Mouse (Mus musculus) heart, embryonic 11.5 days (tissue): ENCODE measurements at regions not wholly inside any gene's neighbourhood (a gene's known extent, or its start where the extent isn't known, plus 50 kb on each side); places are given as distances from the start of the nearest gene placed in this dataset.

Source experiments
- ATAC-seq: fragments of 200-750 bp; cut with Nextera tagmentation; replicated peaks from 2 replicates; pipeline ENCODE4 v1.8.0; 2017; ENCODE audit warnings: moderate library complexity; ENCODE audit not compliant: insufficient number of reproducible peaks, low FRiP score, low TSS enrichment
- H3K27ac ChIP-seq: fragments of 300-500 bp; sonication (generic); 2 replicates; pipeline ENCODE4 v1.5.1; 2014; ENCODE audit warnings: mild to moderate bottlenecking, low read depth, low read length
- H3K27me3 ChIP-seq: fragments of 300-500 bp; sonication (generic); 2 replicates; pipeline ENCODE4 v1.6.1; 2014; ENCODE audit warnings: mild to moderate bottlenecking, low read length, mixed read lengths; ENCODE audit not compliant: control insufficient read depth, insufficient read depth
- H3K36me3 ChIP-seq: fragments of 300-500 bp; sonication (generic); 2 replicates; pipeline ENCODE4 v1.6.1; 2014; ENCODE audit warnings: mild to moderate bottlenecking, low read length, moderate library complexity, mixed read lengths; ENCODE audit not compliant: control insufficient read depth, insufficient read depth
- H3K4me1 ChIP-seq: fragments of 300-500 bp; sonication (generic); 2 replicates; pipeline ENCODE4 v1.6.1; 2014; ENCODE audit warnings: low read length; ENCODE audit not compliant: control insufficient read depth, insufficient read depth
- H3K4me2 ChIP-seq: fragments of 300-500 bp; sonication (generic); 2 replicates; pipeline ENCODE4 v1.6.1; 2014; ENCODE audit warnings: mild to moderate bottlenecking, moderate library complexity
- H3K4me3 ChIP-seq: fragments of 300-500 bp; sonication (generic); 2 replicates; pipeline ENCODE4 v1.5.1; 2014; ENCODE audit warnings: low read depth, low read length
- H3K9ac ChIP-seq: fragments of 300-500 bp; sonication (generic); 2 replicates; pipeline ENCODE4 v1.6.1; 2014; ENCODE audit warnings: mild to moderate bottlenecking, low read depth, low read length, moderate library complexity
- H3K9me3 ChIP-seq: fragments of 300-500 bp; sonication (generic); replicated peaks from 2 replicates; pipeline ENCODE4 v1.6.1; 2016; ENCODE audit warnings: low read length; ENCODE audit not compliant: control insufficient read depth
- WGBS: fragments of 180-500 bp; shearing (Covaris S2); extraction: QIAGEN DNeasy Blood & Tissue Kit; methylation state at CpG from one replicate; pipeline ENCODE4 v1.1.7; 2014; ENCODE audit not compliant: insufficient replicate concordance; 5-methylcytosine and 5-hydroxymethylcytosine counted together

GRCm38 (mm10) chr5:43145939-43146338 is 87.0 kb upstream of the Cpeb2 start:
- 90% methylated on average over 6 of the region's 6 CpGs for WGBS
- H3K4me1 ChIP-seq: no peaks in the 10 kb centered on the region
- no peak for ATAC-seq

GRCm38 (mm10) chr5:43146928-43147327 is 86.0 kb upstream of the Cpeb2 start:
- Histone ChIP-seq H3K9ac (no peak overlapping the region), H3K4me2 (no peak overlapping the region), H3K27me3 (no peaks in the 10 kb centered on the region), H3K9me3 (no peaks in the 10 kb centered on the region), H3K36me3 (no peaks in the 10 kb centered on the region), H3K4me3 (no peak overlapping the region), H3K4me1 (no peaks in the 10 kb centered on the region), H3K27ac (no peak overlapping the region)
- no peak for ATAC-seq
- WGBS: 78% methylated on average over 2 of the region's 2 CpGs

More at GRCm38 (mm10) chr5:43145939-43146338, 87.0 kb upstream of the Cpeb2 start:
- Histone ChIP-seq H3K27me3 (no peaks in the 10 kb centered on the region), H3K4me2 (no peak overlapping the region), H3K27ac (no peak overlapping the region), H3K9me3 (no peaks in the 10 kb centered on the region), H3K36me3 (no peaks in the 10 kb centered on the region), H3K9ac (no peak overlapping the region), H3K4me3 (no peak overlapping the region)

DNA sequence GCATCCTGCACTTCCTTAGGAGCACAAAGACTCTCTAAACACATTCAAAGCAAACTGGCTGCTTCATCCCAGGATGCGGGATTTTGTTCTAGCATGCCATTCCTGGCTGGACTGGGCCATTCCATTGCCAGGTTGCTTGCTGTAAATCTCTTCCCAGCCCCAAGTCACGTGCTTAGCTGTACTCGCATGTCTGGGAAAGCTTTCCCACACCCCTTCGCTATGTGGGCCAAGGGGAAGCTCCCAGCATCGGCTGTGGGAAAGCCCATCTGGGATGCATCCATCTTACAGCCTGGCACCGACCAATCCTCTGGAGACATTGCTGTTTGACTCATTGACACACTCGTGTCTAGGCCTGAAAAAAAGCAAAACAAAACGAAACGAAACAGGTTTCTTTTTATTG is 84.5 kb upstream of the Cpeb2 start:
- Histone ChIP-seq H3K4me3 (no peak overlapping the region), H3K9ac (no peak overlapping the region), H3K4me2 (no peak overlapping the region), H3K4me1 (no peaks in the 10 kb centered on the region), H3K27ac (no peak overlapping the region), H3K36me3 (no peaks in the 10 kb centered on the region), H3K9me3 (no peaks in the 10 kb centered on the region), H3K27me3 (no peaks in the 10 kb centered on the region)
- ATAC-seq: no peak
- 58% methylated on average over 9 of the region's 9 CpGs for WGBS

GRCm38 (mm10) chr5:43149559-43149958 is 83.4 kb upstream of the Cpeb2 start:
- ATAC-seq: no peak
- no peaks in the 10 kb centered on the region for H3K9me3 ChIP-seq
- no peaks in the 10 kb centered on the region for H3K36me3 ChIP-seq
- no peak overlapping the region for H3K9ac ChIP-seq
- 39% methylated on average over 4 of the region's 4 CpGs for WGBS
- H3K4me2 ChIP-seq: no peak overlapping the region
- no peaks in the 10 kb centered on the region for H3K27me3 ChIP-seq
- H3K27ac ChIP-seq: no peak overlapping the region
- no peaks in the 10 kb centered on the region for H3K4me1 ChIP-seq
- H3K4me3 ChIP-seq: no peak overlapping the region

DNA sequence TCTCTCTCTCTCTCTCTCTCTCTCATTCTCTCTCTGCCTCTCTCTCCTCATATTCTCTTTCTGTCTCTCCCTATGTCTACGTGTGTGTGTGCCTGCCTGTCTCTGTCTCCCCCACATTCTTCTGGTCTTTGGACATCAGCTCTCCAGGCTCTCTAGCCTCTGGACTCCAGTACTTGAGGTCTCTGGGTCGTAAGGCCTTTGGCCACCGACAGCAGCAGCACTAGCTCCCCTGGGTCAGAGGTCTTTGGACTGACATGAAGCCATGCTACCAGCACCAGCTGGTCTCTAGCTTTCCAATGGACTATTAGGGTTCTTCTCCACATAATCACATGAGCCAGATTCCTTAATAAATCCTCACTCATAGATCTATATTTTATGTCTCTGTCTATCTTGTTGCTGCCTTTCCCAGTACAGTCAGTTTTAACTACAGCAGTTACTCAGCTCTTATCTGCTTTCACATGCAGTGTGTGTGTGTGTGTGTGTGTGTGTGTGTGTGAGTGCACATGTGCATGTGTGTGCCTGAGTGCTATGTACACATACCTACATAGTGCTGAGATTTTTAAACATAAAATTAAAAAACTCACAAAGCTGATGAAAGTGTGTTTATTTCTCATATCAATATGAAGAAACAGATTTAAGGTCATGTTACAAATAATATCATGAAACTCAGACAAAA is 81.7 kb upstream of the Cpeb2 start:
- Histone ChIP-seq H3K9ac (no peak overlapping the region), H3K9me3 (no peaks in the 10 kb centered on the region), H3K27me3 (no peaks in the 10 kb centered on the region), H3K4me2 (no peak overlapping the region), H3K36me3 (no peaks in the 10 kb centered on the region), H3K4me3 (no peak overlapping the region), H3K27ac (no peak overlapping the region), H3K4me1 (no peaks in the 10 kb centered on the region)
- ATAC-seq: no peak
- WGBS: 60% methylated on average over 3 of the region's 3 CpGs

GRCm38 (mm10) chr5:43152119-43152611 is 80.8 kb upstream of the Cpeb2 start:
- H3K4me1 ChIP-seq: no peaks in the 10 kb centered on the region
- H3K4me3 ChIP-seq: no peak overlapping the region
- no peaks in the 10 kb centered on the region for H3K36me3 ChIP-seq
- no peaks in the 10 kb centered on the region for H3K9me3 ChIP-seq
- 44% methylated on average over 8 of the region's 8 CpGs for WGBS
- H3K27me3 ChIP-seq: no peaks in the 10 kb centered on the region
- no peak for ATAC-seq
- H3K4me2 ChIP-seq: no peak overlapping the region
- H3K9ac ChIP-seq: no peak overlapping the region
- H3K27ac ChIP-seq: no peak overlapping the region

- Histone ChIP-seq H3K9ac (no peak overlapping the region), H3K27me3 (no peaks in the 10 kb centered on the region), H3K4me3 (no peak overlapping the region), H3K27ac (no peak overlapping the region), H3K4me2 (no peak overlapping the region), H3K9me3 (no peaks in the 10 kb centered on the region), H3K36me3 (no peaks in the 10 kb centered on the region), H3K4me1 (no peaks in the 10 kb centered on the region)
- ATAC-seq: no peak
- 35% methylated on average over 1 of the region's 1 CpGs for WGBS
Measured at GRCm38 (mm10) chr5:43152881-43153280, 80.1 kb upstream of the Cpeb2 start.

DNA sequence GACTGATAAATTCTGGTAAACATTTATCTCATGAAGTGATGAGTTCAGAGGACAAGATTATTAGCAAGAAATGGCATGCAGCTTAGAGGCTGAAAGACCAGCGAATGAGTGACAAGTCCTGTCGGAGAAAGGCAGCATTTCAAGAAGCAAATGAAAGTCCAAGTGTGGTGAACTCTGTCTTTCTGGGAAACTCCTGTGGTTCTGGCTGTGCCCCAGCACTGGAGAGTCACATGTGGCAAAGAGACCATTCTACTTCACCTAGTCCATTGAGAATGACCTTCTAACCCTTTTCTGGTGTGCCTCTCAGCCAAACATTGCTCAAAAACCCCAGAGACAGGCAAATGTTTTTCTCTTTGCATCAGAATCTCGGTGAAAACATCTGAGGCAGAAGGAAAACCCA is 76.2 kb upstream of the Cpeb2 start:
- H3K27ac ChIP-seq: no peak overlapping the region
- no peaks in the 10 kb centered on the region for H3K27me3 ChIP-seq
- H3K4me3 ChIP-seq: no peak overlapping the region
- H3K36me3 ChIP-seq: no peaks in the 10 kb centered on the region
- no peak overlapping the region for H3K9ac ChIP-seq
- ATAC-seq: no peak
- no peak overlapping the region for H3K4me2 ChIP-seq
- no peaks in the 10 kb centered on the region for H3K9me3 ChIP-seq
- WGBS: 85% methylated on average over 3 of the region's 3 CpGs
- no peaks in the 10 kb centered on the region for H3K4me1 ChIP-seq

- H3K9ac ChIP-seq: no peak overlapping the region
- 70% methylated on average over 6 of the region's 6 CpGs for WGBS
- H3K4me1 ChIP-seq: no peaks in the 10 kb centered on the region
- no peaks in the 10 kb centered on the region for H3K9me3 ChIP-seq
- no peaks in the 10 kb centered on the region for H3K36me3 ChIP-seq
- ATAC-seq: no peak
- no peak overlapping the region for H3K4me3 ChIP-seq
- H3K4me2 ChIP-seq: no peak overlapping the region
- H3K27me3 ChIP-seq: no peaks in the 10 kb centered on the region
- H3K27ac ChIP-seq: no peak overlapping the region
Measured at GRCm38 (mm10) chr5:43160140-43160539, 72.8 kb upstream of the Cpeb2 start.
